Mouse (Mus musculus): Measurements from ENCODE around the gene L3mbtl4. TPM values are rescaled to one million over a fixed set of nuclear protein-coding genes. Genes with fewer than 3 reads are reported as not detected.

Gene L3mbtl4
- polyA plus RNA-seq, 1 experiment = not detected

- Histone ChIP-seq H3K79me2 (ENCODE audit: control insufficient read depth, insufficient read depth) (no peaks in the 10 kb centered on the region), H3K36me3 (ENCODE audit: control insufficient read depth, insufficient read depth) (no peaks in the 10 kb centered on the region), H3K4me3 (no peak overlapping the region), H3ac (ENCODE audit: control insufficient read depth, insufficient read length) (no peak overlapping the region), H3K27me3 (ENCODE audit: control insufficient read depth, insufficient read depth, insufficient read length) (no peaks in the 10 kb centered on the region), H3K4me2 (ENCODE audit: low read depth) (no peak overlapping the region)
- TF ChIP-seq MYOG (IDR thresholded peaks at IDR 0.05; ENCODE audit: control insufficient read depth in 1 of 3, insufficient read depth in 1 of 3, insufficient read length in 2 of 3, low read depth in 2 of 3) (no peak), SRF (IDR thresholded peaks at IDR 0.05; ENCODE audit: control insufficient read depth, insufficient read length, low read depth) (no peak), USF1 (IDR thresholded peaks at IDR 0.05; ENCODE audit: low read depth) (no peak), MYOD1 (IDR thresholded peaks at IDR 0.05; ENCODE audit: control insufficient read depth in 1 of 3, insufficient read length in 2 of 3, low read depth in 2 of 3) (no peak), E2F4 (IDR thresholded peaks at IDR 0.05; ENCODE audit: insufficient read depth) (no peak), POLR2A (IDR thresholded peaks at IDR 0.05; ENCODE audit: insufficient read length, low read depth) (no peak), CEBPB (IDR thresholded peaks at IDR 0.05; ENCODE audit: insufficient read depth, poor library complexity, severe bottlenecking) (no peak), TCF12 (IDR thresholded peaks at IDR 0.05; ENCODE audit: insufficient read depth, poor library complexity, severe bottlenecking) (no peak), POLR2AphosphoS2 (IDR thresholded peaks at IDR 0.05; ENCODE audit: insufficient read length, low read depth) (no peak), TCF3 (IDR thresholded peaks at IDR 0.05; ENCODE audit: insufficient read length, low read depth) (no peak), REST (IDR thresholded peaks at IDR 0.05; ENCODE audit: insufficient read depth, insufficient read length) (no peak), MAX (IDR thresholded peaks at IDR 0.05; ENCODE audit: low read depth) (no peak)
Measured at GRCm38 (mm10) chr17:68672088-68672504, 398.5 kb downstream of the L3mbtl4 start.

- no peaks in the 10 kb centered on the region for H3K79me2 ChIP-seq (ENCODE audit: control insufficient read depth, insufficient read depth)
- H3K4me3 ChIP-seq = no peak overlapping the region
- TF ChIP-seq POLR2A (IDR thresholded peaks at IDR 0.05; ENCODE audit: insufficient read length, low read depth) = no peak
- no peak for TF ChIP-seq MYOD1 (IDR thresholded peaks at IDR 0.05; ENCODE audit: control insufficient read depth in 1 of 3, insufficient read length in 2 of 3, low read depth in 2 of 3)
- no peak for TF ChIP-seq POLR2AphosphoS2 (IDR thresholded peaks at IDR 0.05; ENCODE audit: insufficient read length, low read depth)
- no peak for TF ChIP-seq REST (IDR thresholded peaks at IDR 0.05; ENCODE audit: insufficient read depth, insufficient read length)
- TF ChIP-seq TCF3 (IDR thresholded peaks at IDR 0.05; ENCODE audit: insufficient read length, low read depth) = no peak
- no peak for TF ChIP-seq CEBPB (IDR thresholded peaks at IDR 0.05; ENCODE audit: insufficient read depth, poor library complexity, severe bottlenecking)
- no peak for TF ChIP-seq MAX (IDR thresholded peaks at IDR 0.05; ENCODE audit: low read depth)
- TF ChIP-seq E2F4 (IDR thresholded peaks at IDR 0.05; ENCODE audit: insufficient read depth) = no peak
- TF ChIP-seq TCF12 (IDR thresholded peaks at IDR 0.05; ENCODE audit: insufficient read depth, poor library complexity, severe bottlenecking) = no peak
- no peak for TF ChIP-seq SRF (IDR thresholded peaks at IDR 0.05; ENCODE audit: control insufficient read depth, insufficient read length, low read depth)
- H3K4me2 ChIP-seq (ENCODE audit: low read depth) = peak overlapping the region; percentile 56
- no peak overlapping the region for H3ac ChIP-seq (ENCODE audit: control insufficient read depth, insufficient read length)
- no peaks in the 10 kb centered on the region for H3K36me3 ChIP-seq (ENCODE audit: control insufficient read depth, insufficient read depth)
- no peaks in the 10 kb centered on the region for H3K27me3 ChIP-seq (ENCODE audit: control insufficient read depth, insufficient read depth, insufficient read length)
Measured at GRCm38 (mm10) chr17:68710701-68711100, 437.1 kb downstream of the L3mbtl4 start.

GRCm38 (mm10) chr17:68711350-68711749 lies 437.8 kb downstream of the L3mbtl4 start:
- Histone ChIP-seq H3K4me2 (ENCODE audit: low read depth) (peak overlapping the region; percentile 56), H3K36me3 (ENCODE audit: control insufficient read depth, insufficient read depth) (no peaks in the 10 kb centered on the region), H3K4me3 (no peak overlapping the region), H3K27me3 (ENCODE audit: control insufficient read depth, insufficient read depth, insufficient read length) (no peaks in the 10 kb centered on the region), H3K79me2 (ENCODE audit: control insufficient read depth, insufficient read depth) (no peaks in the 10 kb centered on the region), H3ac (ENCODE audit: control insufficient read depth, insufficient read length) (no peak overlapping the region)
- TF ChIP-seq TCF12 (IDR thresholded peaks at IDR 0.05; ENCODE audit: insufficient read depth, poor library complexity, severe bottlenecking) (no peak), SRF (IDR thresholded peaks at IDR 0.05; ENCODE audit: control insufficient read depth, insufficient read length, low read depth) (no peak), MYOD1 (IDR thresholded peaks at IDR 0.05; ENCODE audit: control insufficient read depth in 1 of 3, insufficient read length in 2 of 3, low read depth in 2 of 3) (no peak), MYOG (IDR thresholded peaks at IDR 0.05; ENCODE audit: control insufficient read depth in 1 of 3, insufficient read depth in 1 of 3, insufficient read length in 2 of 3, low read depth in 2 of 3) (peak in 1 of 3 experiments; percentile 6), E2F4 (IDR thresholded peaks at IDR 0.05; ENCODE audit: insufficient read depth) (no peak)

GRCm38 (mm10) chr17:68748296-68748695 lies 474.7 kb downstream of the L3mbtl4 start:
- TF ChIP-seq TCF3 (IDR thresholded peaks at IDR 0.05; ENCODE audit: insufficient read length, low read depth) = no peak
- no peak for TF ChIP-seq SRF (IDR thresholded peaks at IDR 0.05; ENCODE audit: control insufficient read depth, insufficient read length, low read depth)
- TF ChIP-seq USF1 (IDR thresholded peaks at IDR 0.05; ENCODE audit: low read depth) = no peak
- TF ChIP-seq TCF12 (IDR thresholded peaks at IDR 0.05; ENCODE audit: insufficient read depth, poor library complexity, severe bottlenecking) = no peak
- TF ChIP-seq POLR2A (IDR thresholded peaks at IDR 0.05; ENCODE audit: insufficient read length, low read depth) = no peak
- no peak for TF ChIP-seq REST (IDR thresholded peaks at IDR 0.05; ENCODE audit: insufficient read depth, insufficient read length)
- TF ChIP-seq MYOD1 (IDR thresholded peaks at IDR 0.05; ENCODE audit: control insufficient read depth in 1 of 3, insufficient read length in 2 of 3, low read depth in 2 of 3) = no peak
- TF ChIP-seq MAX (IDR thresholded peaks at IDR 0.05; ENCODE audit: low read depth) = no peak
- TF ChIP-seq CEBPB (IDR thresholded peaks at IDR 0.05; ENCODE audit: insufficient read depth, poor library complexity, severe bottlenecking) = no peak
- no peak for TF ChIP-seq MYOG (IDR thresholded peaks at IDR 0.05; ENCODE audit: control insufficient read depth in 1 of 3, insufficient read depth in 1 of 3, insufficient read length in 2 of 3, low read depth in 2 of 3)
- no peak for TF ChIP-seq E2F4 (IDR thresholded peaks at IDR 0.05; ENCODE audit: insufficient read depth)
- TF ChIP-seq POLR2AphosphoS2 (IDR thresholded peaks at IDR 0.05; ENCODE audit: insufficient read length, low read depth) = no peak
- H3K4me2 ChIP-seq (ENCODE audit: low read depth) = no peak overlapping the region
- H3ac ChIP-seq (ENCODE audit: control insufficient read depth, insufficient read length) = no peak overlapping the region
- H3K79me2 ChIP-seq (ENCODE audit: control insufficient read depth, insufficient read depth) = no peaks in the 10 kb centered on the region
- H3K27me3 ChIP-seq (ENCODE audit: control insufficient read depth, insufficient read depth, insufficient read length) = no peaks in the 10 kb centered on the region
- no peak overlapping the region for H3K4me3 ChIP-seq
- H3K36me3 ChIP-seq (ENCODE audit: control insufficient read depth, insufficient read depth) = no peaks in the 10 kb centered on the region

GRCm38 (mm10) chr17:68750513-68750912 lies 476.9 kb downstream of the L3mbtl4 start:
- TF ChIP-seq USF1 (IDR thresholded peaks at IDR 0.05; ENCODE audit: low read depth) (no peak), REST (IDR thresholded peaks at IDR 0.05; ENCODE audit: insufficient read depth, insufficient read length) (no peak), TCF12 (IDR thresholded peaks at IDR 0.05; ENCODE audit: insufficient read depth, poor library complexity, severe bottlenecking) (no peak), MAX (IDR thresholded peaks at IDR 0.05; ENCODE audit: low read depth) (no peak), MYOD1 (IDR thresholded peaks at IDR 0.05; ENCODE audit: control insufficient read depth in 1 of 3, insufficient read length in 2 of 3, low read depth in 2 of 3) (no peak), MYOG (IDR thresholded peaks at IDR 0.05; ENCODE audit: control insufficient read depth in 1 of 3, insufficient read depth in 1 of 3, insufficient read length in 2 of 3, low read depth in 2 of 3) (no peak)
- H3K36me3 ChIP-seq (ENCODE audit: control insufficient read depth, insufficient read depth) = no peaks in the 10 kb centered on the region
- no peak overlapping the region for H3ac ChIP-seq (ENCODE audit: control insufficient read depth, insufficient read length)
- H3K4me2 ChIP-seq (ENCODE audit: low read depth) = no peak overlapping the region
- H3K27me3 ChIP-seq (ENCODE audit: control insufficient read depth, insufficient read depth, insufficient read length) = no peaks in the 10 kb centered on the region
- H3K79me2 ChIP-seq (ENCODE audit: control insufficient read depth, insufficient read depth) = no peaks in the 10 kb centered on the region
- no peak overlapping the region for H3K4me3 ChIP-seq

Data from myocyte (in vitro differentiated cells).